Mouse (Mus musculus) adrenal gland, postnatal 10 days (tissue): ENCODE results near the gene Fezf2. TPM values are rescaled to one million over a fixed set of nuclear protein-coding genes. Genes with fewer than 3 reads are reported as not detected.

ENCODE experiments used
- DNase-seq: peaks from one replicate; pipeline ENCODE4 v3.0.0; 2021; ENCODE audit warnings: mixed read lengths
- long read RNA-seq, 2 experiments: library from polyadenylated mRNA; stranded (forward); transcript quantifications; one replicate each; pipeline ENCODE4 v2.0.0; 2021
- total RNA-seq, 2 experiments: library from RNA; stranded (reverse); gene quantifications; 2 replicates each; pipeline ENCODE4 v1.2.3; 2021

The Fezf2 gene
- not detected for total RNA-seq
- long read RNA-seq, experiment 1: 0 reads
- long read RNA-seq, experiment 2: 0 reads

DNA sequence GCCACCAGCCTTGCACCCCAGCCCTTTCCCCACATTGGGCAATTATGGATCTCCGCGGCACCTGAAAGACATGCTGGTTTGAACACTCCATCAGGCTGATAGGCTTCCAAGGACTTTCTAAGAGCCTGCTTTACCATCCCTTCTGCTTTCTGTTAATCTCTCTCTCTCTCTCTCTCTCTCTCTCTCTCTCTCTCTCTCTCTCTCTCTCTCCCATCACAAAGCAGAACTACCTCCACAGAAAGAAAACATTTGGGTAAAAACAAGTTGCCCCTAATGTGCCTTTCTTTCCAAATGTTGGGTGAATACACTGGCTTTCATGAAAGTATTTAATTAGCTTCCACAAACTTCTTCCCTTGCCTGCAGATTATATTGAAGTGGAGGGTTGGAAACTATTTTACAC is at the start of gene Fezf2:
TSS of gene Fezf2 (minus strand) at position 101 of the 400 bp plus-strand sequence.
- no peak for DNase-seq

GRCm38 (mm10) chr14:12397561-12397960 is 49.6 kb upstream of the Fezf2 start:
- DNase-seq: peak; percentile 11

GRCm38 (mm10) chr14:12394318-12394717 is 46.3 kb upstream of the Fezf2 start:
- no peak for DNase-seq

GRCm38 (mm10) chr14:12393271-12393861 is 45.4 kb upstream of the Fezf2 start:
- no peak for DNase-seq

GRCm38 (mm10) chr14:12391167-12391566 is 43.2 kb upstream of the Fezf2 start:
- DNase-seq: no peak

DNA sequence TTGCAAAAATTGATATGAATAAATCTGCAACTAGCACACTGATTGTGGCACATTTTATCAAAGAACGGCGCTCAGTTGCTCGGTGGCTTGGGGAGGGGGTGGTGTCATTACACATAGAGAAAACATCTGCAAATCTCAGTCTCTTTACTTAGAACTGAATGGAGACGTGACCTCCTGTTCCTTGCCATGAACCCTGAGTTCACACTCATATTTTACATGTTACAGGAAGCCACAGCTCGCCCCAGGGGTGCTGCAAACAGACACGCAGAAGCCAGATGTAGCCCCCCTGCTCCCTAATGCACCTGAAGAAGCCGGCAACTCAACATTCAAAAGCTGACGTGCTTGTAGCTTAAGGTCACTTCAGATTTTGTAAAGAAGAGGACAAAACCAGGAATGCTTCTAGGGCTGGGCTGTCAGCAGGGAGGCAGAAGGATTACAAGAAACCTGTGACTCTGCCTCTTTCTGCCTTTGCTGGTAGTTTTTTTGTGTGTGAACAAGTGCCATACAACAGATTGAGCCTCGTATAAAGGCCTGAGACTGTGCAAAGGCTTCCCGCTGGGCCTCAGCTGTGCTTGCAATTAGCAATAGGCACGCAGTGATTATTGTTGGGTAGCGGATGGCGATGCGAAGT is 40.9 kb upstream of the Fezf2 start:
- no peak for DNase-seq

GRCm38 (mm10) chr14:12388192-12388795 is 40.3 kb upstream of the Fezf2 start:
- no peak for DNase-seq

- no peak for DNase-seq
Observed at GRCm38 (mm10) chr14:12387176-12387575, 39.2 kb upstream of the Fezf2 start.

DNA sequence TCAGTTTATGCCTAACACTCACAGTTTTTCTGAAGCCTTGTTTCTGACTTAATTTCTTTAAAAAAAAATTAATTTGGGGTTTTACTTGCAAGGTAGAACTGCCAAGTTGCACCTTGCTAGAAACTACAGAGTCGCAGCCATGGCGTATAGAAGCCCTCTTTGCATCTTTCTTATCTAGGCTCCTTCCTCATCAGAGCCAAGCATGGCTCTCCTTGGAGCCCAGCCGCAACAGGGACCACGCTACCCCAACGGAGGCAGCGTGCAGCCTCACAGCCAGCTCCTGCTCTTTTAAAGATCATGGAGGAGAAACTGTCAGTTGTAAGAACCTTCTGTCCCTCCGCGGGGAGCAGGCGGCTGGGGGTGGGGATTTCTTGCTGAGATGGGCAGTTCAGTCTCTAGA is 29.9 kb upstream of the Fezf2 start:
- DNase-seq: no peak

DNA sequence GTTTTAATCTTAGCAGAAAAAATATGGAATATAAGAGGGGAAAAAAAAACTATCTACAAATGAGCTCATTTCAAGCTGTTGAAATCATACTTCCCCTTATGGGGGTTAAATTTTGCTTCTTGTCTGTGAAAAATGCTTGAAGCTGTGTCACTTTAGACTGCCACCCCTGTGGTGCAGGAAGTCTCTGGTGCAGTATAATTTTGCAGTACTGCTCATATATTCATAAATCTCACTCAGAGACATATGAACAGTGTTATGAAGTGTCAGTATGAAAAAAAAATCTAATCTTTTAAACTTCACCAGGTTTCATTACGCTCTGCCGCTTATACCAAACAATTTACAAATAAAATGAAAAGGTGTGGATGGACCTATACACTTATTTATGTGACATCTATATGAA is 29.3 kb upstream of the Fezf2 start:
- no peak for DNase-seq

- DNase-seq: no peak
Observed at GRCm38 (mm10) chr14:12375451-12375850, 27.5 kb upstream of the Fezf2 start.

DNA sequence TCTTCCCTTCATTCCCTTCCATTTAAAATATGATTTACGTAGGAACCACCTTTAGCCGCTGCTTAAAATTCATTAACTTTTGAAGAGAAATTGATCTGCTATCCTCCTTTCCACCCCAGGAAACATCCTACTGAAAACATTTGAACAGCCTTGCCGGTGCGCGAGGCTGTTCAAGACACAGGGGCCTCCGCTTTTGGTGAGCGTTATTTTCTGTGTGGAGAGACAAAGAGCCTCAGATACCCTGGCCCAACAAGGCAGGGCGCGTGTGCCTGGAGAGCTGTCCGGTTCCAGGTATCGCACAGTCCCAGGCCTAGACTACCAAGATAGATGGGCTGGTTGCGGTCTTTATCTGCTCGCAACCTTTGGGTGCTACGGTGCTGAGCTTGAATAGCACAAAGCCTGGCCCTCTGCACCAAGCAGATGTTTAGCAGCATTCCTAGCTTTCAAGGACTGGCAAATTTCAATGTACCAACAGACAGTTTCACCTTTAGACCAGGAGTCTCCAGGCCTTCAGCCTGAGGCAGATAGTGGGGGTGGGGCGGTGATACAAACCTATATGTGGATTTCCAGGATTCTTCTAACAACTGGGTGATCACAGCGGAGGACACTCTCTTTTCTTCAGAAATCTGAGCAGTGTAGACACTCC is 2.4 kb upstream of the Fezf2 start:
- no peak for DNase-seq

DNA sequence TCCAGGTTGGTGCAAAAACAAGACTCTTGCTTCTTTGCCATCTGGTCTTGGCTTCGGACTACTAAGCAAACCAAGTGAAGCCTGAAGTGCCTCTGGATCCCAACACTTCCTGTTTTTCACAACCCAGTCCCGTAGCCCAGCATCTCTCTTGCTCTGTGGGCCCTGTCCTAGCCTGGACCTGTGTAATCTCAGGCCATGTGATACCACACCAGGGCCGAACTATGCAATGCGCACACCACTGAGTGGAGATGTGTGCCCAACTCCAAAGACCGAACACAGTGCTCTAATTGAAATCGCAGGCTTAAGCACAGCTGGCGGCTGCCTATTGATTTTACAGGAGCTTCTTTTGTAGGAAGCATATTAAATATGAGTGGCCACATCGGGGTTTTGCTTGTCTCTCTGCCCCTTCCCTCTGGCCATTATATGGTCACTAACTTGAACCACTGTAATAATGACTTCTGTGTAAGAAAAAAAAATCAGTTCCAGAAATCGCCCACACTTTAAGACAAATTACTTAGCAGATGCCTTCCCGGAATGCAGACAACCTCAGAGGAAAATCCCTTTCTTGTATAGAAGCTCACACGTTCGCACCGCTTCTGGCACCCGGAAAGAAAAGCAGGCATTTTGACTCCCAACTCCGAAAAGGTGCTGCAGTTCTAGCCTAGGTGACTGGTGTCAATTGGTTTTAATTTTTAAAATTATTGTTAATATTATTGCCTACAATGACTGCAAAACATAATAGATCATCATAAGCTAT is 1.5 kb upstream of the Fezf2 start:
- DNase-seq: no peak

- no peak for DNase-seq
Observed at GRCm38 (mm10) chr14:12346865-12347600, 956 bp downstream of the Fezf2 start.

GRCm38 (mm10) chr14:12346011-12346864 is 1.8 kb downstream of the Fezf2 start:
- no peak for DNase-seq

DNA sequence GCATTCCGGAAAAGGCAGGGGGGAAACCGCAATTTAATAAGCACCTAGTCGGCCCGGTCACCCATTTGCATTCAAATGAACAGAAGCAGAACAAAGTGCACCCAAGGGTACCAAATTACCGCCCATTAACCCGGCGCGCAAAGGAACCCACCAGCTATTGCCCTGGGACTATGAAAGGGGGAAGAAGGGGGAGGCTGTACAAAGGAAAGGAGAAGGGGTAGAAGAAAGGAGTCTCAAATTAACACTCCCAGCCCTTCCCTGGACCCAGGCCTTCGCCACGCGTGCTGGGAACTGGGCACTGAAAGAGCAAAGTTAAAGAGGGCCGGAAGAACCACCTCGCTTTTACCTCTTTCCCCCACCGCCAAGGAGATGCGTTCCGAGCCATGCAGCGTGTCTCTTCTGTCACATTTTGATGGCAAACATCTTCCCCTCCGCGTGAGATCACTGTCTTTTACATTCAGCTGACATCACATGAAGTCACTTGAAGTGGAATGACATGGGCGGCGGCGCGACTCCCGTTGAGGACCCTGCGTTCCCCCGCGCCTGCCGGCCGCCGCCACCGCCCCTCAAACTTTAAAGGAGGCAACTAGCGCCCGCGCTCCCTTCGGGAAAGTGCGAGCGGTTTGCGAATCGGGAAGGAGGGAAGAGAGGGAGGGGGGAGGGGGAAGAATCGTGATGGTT is 2.6 kb downstream of the Fezf2 start:
- no peak for DNase-seq

- DNase-seq: peak; percentile 24
Observed at GRCm38 (mm10) chr14:12344746-12345240, 3.2 kb downstream of the Fezf2 start.

DNA sequence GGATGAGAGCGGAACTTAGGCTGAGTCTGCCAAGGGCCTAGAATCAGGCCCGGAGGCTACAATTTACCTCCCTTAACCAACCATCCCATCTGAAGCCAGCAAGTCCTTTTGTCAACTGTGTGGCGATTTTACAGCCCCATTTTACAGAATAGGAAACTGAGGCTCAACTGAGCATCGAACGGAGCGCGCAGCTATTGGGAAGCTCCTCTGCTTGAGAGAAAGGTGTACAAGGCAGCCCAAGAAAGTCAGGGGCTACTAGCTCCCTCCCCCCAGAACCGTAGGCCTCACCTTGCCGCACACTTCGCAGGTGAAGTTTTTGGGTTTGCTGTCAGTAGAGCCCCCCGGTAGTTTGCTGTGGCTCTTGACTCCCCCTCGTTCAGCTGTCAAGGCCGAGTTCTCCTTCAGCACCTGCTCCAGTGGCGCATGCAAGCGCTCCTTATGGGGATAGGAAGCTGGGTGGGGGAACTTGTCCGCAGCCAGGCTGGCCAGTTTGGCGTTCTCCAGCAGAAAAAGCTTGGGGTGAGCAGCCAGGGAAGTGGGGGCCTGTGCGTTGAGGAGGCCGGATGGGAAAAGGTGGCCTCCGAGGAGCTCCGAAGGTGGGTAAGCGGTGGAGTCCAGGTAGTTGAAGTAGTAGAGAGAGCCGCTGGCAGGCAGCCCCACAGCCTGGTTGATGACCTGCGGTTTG is 3.8 kb downstream of the Fezf2 start:
- no peak for DNase-seq

DNA sequence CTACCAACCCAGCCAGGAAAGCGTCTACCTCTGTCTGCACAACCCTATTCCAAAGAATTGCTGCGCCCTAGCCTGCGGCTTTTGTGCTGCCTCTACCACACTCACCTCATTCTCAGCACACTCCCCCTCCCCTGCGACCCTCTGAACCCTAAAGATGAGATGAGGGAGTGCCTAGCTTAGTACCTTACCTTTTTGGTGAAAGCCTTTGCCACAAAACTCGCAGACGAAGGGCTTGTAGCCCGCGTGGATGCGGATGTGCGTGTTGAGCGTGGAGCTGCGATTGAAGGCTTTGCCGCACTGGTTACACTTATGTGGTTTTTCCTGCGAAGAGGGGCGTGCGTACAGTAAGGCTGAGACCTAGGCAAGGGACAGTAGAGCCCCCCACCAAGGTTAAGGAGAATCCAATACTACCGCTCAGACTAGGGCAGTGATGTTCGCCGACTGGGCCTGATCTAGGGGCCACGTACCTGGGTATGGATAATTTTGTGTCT is 4.5 kb downstream of the Fezf2 start:
- no peak for DNase-seq
